Mouse (Mus musculus) bone marrow macrophage, adult 2 months (primary cell): ENCODE results near the gene Gm21974. TPM values are rescaled to one million over a fixed set of nuclear protein-coding genes. Genes with fewer than 3 reads are reported as not detected.
"Not testable (repeated sequence)": the region's sequence is repeated elsewhere in the genome, so short reads cannot be mapped to it uniquely, and the experiment has no call there.

ENCODE experiments used
- H3K27ac ChIP-seq: 2 replicates; pipeline ENCODE4 v1.5.1; 2012; ENCODE audit warnings: low read depth, low read length; ENCODE audit not compliant: insufficient read depth
- H3K4me1 ChIP-seq: 2 replicates; pipeline ENCODE4 v1.6.1; 2012; ENCODE audit warnings: low read length; ENCODE audit not compliant: control insufficient read depth, insufficient read depth
- H3K4me3 ChIP-seq: 2 replicates; pipeline ENCODE4 v1.5.1; 2012; ENCODE audit warnings: mild to moderate bottlenecking, low read length, moderate library complexity; ENCODE audit not compliant: insufficient read depth
- CTCF ChIP-seq: IDR thresholded peaks from 2 replicates; pipeline ENCODE4 v1.5.1; 2012; ENCODE audit warnings: low read depth, mild to moderate bottlenecking, low read length, moderate library complexity
- POLR2A ChIP-seq: IDR thresholded peaks from 2 replicates; pipeline ENCODE4 v1.6.1; 2012; ENCODE audit warnings: mild to moderate bottlenecking, low read depth, low read length, borderline replicate concordance
- polyA plus RNA-seq: library from polyadenylated mRNA; stranded (reverse); fragments of >200 nt; gene quantifications from 2 replicates; pipeline ENCODE4 v1.2.4, GENCODE M21; 2012; ENCODE audit not compliant: missing spikeins, insufficient read depth, insufficient read length

Gene Gm21974
- polyA plus RNA-seq, 1 experiment: not detected

DNA sequence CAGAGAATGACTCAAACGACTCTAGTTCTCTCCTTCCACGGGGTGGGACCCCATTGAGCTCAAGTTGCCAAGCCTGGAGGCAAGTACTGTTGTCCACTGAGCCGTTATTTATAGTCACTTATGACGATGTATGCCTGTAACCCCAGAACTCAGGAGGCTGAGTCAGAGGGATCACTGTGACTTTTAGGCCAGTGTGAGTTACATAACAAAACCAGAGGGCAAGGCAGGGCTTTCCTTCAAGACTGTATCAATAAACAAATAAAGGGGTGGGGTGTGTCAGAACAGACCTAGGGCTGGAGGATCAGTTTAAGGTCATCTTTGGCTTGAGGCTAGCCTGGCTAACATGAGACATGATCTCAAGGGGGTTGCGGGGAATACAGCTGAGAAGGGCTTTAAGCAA lies 44.3 kb downstream of the Gm21974 start:
- H3K27ac ChIP-seq: peak overlapping the region; percentile 92
- TF ChIP-seq CTCF: no peak
- TF ChIP-seq POLR2A: no peak
- H3K4me1 ChIP-seq: peaks cover 34% of the 10 kb centered on the region
- H3K4me3 ChIP-seq: peak overlapping the region; percentile 44

DNA sequence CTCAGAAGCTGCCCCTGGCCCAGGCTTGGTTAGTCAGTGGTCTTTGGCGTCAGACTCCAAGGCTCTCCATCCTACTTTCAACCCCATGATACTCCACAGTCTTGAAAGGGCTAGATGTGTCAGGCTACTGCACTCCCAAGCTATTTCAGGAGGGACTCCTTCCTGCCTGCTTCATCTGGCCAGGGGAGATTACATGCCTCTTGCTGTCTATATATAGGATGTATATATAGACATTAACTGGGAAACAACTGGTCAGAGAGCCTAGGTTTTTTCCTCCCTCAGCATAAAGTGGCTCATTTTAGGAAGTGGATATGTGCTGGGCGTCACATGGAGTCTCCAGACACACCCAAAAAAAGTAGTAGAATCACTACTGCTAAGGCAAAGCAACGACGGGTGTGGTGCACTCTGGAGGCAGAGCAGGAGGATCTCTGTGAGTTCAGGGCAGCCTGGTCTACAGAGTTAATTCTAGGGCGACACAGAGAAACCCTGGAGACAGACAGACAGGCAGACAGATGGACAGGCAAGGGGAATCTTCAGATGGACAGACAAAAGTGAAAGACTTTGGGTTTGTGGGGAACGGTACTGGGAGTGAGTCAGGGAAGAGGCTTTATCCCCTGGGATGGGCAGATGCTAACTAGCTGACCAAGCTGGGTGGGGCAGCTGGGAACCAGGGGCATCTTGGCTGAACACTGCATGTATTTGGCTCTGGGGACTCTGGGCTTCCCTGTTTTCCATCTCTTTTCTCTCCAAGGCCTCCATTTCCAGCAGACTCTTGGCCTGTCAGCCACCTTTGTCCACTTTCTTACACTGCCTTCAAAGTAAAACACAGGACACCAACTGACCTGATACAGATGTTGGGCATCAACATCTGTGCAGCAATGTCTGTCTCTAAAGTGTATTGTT lies 45.0 kb downstream of the Gm21974 start:
- Histone ChIP-seq H3K27ac (peak overlapping the region; percentile 92), H3K4me3 (peak overlapping the region; percentile 44), H3K4me1 (peaks cover 34% of the 10 kb centered on the region)
- TF ChIP-seq CTCF (no peak), POLR2A (peak; percentile 21; the same call in 1 of the 2 replicates)

DNA sequence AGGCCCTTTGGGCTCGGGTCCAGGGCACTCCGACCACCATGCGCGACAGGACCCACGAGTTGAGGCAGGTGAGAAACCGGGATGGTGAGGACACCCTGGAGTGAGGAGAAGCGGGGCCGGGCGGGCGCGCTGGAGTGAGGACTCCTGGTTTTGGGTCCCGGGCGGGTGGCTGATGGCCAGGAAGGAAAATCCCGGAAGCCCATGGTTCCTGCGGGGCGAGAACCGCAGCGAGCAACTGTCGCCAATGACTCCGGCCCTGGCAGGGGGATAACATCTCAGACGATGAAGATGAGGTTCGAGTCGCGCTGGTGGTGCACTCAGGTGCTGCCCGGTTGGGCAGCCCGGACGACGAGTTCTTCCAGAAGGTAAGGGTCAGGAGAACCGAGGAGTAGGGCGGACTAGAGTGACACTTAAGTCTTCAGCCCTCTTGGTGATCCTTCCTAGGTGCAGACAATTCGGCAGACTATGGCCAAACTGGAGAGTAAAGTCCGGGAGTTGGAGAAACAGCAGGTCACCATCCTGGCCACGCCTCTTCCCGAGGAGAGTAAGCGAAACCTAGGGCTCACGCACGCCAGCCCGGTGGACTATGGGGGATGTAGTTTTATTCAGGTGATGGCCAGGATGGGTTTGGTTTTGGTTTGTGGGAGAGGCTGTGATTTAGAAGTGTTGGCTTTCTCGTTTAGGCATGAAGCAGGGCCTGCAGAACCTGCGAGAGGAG lies 53.1 kb downstream of the Gm21974 start:
- Histone ChIP-seq H3K4me3 (peak overlapping the region; percentile 99), H3K27ac (peak overlapping the region; percentile 98), H3K4me1 (peaks cover 10% of the 10 kb centered on the region)
- no peak for TF ChIP-seq POLR2A
- TF ChIP-seq CTCF: no peak

DNA sequence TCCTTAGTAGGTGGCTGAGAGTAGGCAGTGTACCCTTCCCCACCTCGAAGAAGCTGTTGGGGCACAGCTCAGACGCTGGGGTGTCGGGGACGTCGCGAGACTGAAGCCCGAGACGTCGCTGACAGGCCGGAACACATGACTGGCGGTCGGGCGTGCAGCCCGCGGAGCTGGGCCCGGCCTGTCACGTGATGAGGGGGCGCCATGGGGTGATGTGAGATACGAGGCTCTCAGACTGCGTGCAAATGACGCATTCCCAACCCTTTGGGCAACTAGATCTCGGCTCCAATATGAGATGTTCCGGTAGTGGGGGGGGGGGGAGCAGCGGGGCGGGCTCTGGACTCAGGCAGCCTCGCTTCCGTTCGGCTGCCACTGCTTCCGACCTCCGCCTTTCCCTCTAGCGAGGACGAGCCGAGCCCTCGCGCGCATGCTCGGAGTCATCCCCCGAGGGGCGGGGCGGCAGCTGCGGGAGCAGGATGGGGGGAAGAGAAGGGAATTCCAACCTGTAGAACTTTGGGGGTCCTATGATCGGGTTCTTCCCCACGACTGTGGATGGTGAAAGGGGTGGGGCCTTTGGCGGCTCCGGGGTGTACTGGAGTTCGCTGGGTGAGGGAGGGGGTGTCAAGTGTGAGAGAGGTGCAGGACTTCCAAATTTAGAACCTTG lies 53.8 kb downstream of the Gm21974 start:
- no peak for TF ChIP-seq CTCF
- TF ChIP-seq POLR2A: no peak
- peaks cover 10% of the 10 kb centered on the region for H3K4me1 ChIP-seq
- H3K4me3 ChIP-seq: peak overlapping the region; percentile 99
- peak overlapping the region; percentile 98 for H3K27ac ChIP-seq

DNA sequence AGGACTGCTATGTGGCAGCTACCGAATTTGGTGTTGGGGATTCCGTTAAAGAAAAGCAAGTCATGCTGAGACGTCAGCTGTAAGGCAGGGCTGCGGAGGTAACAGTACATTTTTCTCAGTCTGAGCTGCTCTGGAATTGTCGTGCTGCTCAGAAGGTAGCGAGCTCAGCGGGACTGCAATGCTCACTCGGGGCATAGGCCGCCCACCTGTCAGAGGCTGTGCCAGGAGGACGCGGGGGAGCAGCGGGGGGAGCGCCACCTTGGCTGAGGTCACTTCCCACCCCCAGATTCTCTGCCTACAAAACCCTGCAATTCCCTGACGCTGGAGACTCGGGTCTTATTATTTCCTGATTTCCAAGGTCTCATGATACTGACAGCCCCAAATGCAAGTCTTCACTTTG lies 54.4 kb downstream of the Gm21974 start:
- Histone ChIP-seq H3K4me3 (peak overlapping the region; percentile 69), H3K4me1 (peaks cover 10% of the 10 kb centered on the region), H3K27ac (peak overlapping the region; percentile 98)
- TF ChIP-seq CTCF: no peak
- no peak for TF ChIP-seq POLR2A

DNA sequence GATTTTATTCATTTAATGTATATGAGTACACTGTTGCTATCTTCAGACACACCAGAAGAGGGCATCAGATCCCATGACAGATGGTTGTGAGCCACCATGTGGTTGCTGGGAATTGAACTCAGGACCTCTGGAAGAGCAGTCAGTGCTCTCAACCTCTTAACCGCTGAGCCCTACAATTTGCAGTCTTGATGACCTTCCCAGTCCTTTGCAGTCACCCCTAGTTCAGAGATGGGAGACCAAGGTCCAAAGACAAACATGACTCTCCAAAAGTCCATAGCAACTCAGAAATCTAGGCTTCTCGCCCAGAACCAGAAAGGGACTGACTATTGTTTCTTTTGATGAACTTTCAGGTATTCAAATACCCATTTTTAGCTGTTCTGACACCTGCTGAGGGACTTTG lies 55.2 kb downstream of the Gm21974 start:
- H3K4me3 ChIP-seq: not testable (repeated sequence)
- Histone ChIP-seq H3K4me1 (peaks cover 10% of the 10 kb centered on the region), H3K27ac (peak overlapping the region; percentile 98; the same call in 1 of the 2 replicates)

DNA sequence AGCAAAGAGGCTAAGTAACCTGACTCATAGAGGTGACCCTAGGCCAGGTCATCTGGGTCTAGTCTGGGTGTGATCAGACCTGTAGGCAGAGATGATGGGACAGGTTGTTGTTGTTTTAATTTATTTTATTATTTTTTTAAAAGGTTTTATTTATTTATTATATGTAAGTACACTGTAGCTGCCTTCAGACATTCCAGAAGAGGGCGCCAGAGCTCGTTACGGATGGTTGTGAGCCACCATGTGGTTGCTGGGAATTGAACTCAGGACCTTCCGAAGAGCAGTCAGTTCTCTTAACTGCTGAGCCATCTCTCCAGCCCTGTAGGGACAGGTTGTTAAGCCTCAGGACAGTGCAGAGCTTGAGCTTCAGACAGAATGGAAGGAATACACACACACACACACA lies 57.4 kb downstream of the Gm21974 start:
- H3K4me1 ChIP-seq, H3K27ac ChIP-seq, H3K4me3 ChIP-seq: not testable (repeated sequence)

DNA sequence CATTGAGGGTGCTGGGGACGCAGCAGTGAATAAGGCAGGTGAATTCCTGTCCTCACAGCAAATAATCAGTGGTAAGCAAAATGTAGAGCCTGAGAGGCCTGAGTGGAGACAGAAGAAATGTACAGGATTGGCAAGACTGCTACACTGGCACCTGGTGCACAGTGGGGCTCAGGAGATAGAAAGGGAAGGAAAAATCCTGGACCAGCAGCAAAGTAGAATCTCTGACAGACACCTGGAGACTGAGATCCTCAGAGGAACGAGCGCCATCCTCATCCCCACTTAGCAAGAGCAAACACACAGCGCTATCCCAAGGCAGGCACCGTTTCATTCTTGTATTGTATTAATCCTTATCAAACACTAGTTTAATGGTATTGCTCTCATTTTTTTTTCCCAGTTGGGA lies 57.8 kb downstream of the Gm21974 start:
- H3K4me3 ChIP-seq: no peak overlapping the region
- peaks cover 4% of the 10 kb centered on the region; the same call in 1 of the 2 replicates for H3K4me1 ChIP-seq
- TF ChIP-seq POLR2A (no peak), CTCF (no peak)
- H3K27ac ChIP-seq: no peak overlapping the region

Other genes starting within 250 kb of the Gm21974 start
- gene Bcl7c, start 186.5 kb downstream of the Gm21974 start, polyA plus RNA-seq: 30.4 and 40.0 TPM in 2 replicates
- gene Ctf1, start 182.7 kb downstream of the Gm21974 start, polyA plus RNA-seq: not detected in 2 replicates
- not detected in 2 replicates for gene Ctf2, start 163.3 kb downstream of the Gm21974 start, polyA plus RNA-seq
- 11.9 and 16.5 TPM in 2 replicates for gene Fbxl19, start 150.9 kb downstream of the Gm21974 start, polyA plus RNA-seq
- gene Orai3, start 125.6 kb downstream of the Gm21974 start, polyA plus RNA-seq: 44.2 and 45.8 TPM in 2 replicates
- gene Setd1a, start 118.8 kb downstream of the Gm21974 start, polyA plus RNA-seq: 28.2 and 30.1 TPM in 2 replicates
- not detected in 2 replicates for gene Gm49388, start 109.8 kb downstream of the Gm21974 start, polyA plus RNA-seq
- 43.4 and 47.9 TPM in 2 replicates for gene Hsd3b7, start 94.8 kb downstream of the Gm21974 start, polyA plus RNA-seq
- 152 and 168 TPM in 2 replicates for gene Stx4a, start 71.2 kb downstream of the Gm21974 start, polyA plus RNA-seq
- gene Stx1b, start 70.9 kb downstream of the Gm21974 start, polyA plus RNA-seq: not detected in 2 replicates
- gene Zfp646, start 19.2 kb downstream of the Gm21974 start, polyA plus RNA-seq: 14.7 and 16.7 TPM in 2 replicates
- 8.0 and 9.8 TPM in 2 replicates for gene Zfp668, start 18.6 kb downstream of the Gm21974 start, polyA plus RNA-seq
- 0.86 and 1.0 TPM in 2 replicates for gene Prss53, start 4.5 kb downstream of the Gm21974 start, polyA plus RNA-seq
- gene Vkorc1, start 163 bp upstream of the Gm21974 start, polyA plus RNA-seq: 93.3 and 116 TPM in 2 replicates
- gene Bckdk, start 8.6 kb upstream of the Gm21974 start, polyA plus RNA-seq: 50.9 and 73.8 TPM in 2 replicates
- gene Kat8, start 17.1 kb upstream of the Gm21974 start, polyA plus RNA-seq: 23.7 and 29.1 TPM in 2 replicates
- gene Prss8, start 34.6 kb upstream of the Gm21974 start, polyA plus RNA-seq: not detected in 2 replicates
- 1.7 and 2.6 TPM in 2 replicates for gene Prss36, start 51.3 kb upstream of the Gm21974 start, polyA plus RNA-seq
- 318 and 323 TPM in 2 replicates for gene Fus, start 72.0 kb upstream of the Gm21974 start, polyA plus RNA-seq
- 126 and 140 TPM in 2 replicates for gene Pycard, start 98.4 kb upstream of the Gm21974 start, polyA plus RNA-seq
- gene Trim72, start 108.5 kb upstream of the Gm21974 start, polyA plus RNA-seq: not detected in 2 replicates
- gene Itgam, start 167.2 kb upstream of the Gm21974 start, polyA plus RNA-seq: 515 and 564 TPM in 2 replicates
- 1.7 and 11.3 TPM in 2 replicates for gene Gm49368, start 167.2 kb upstream of the Gm21974 start, polyA plus RNA-seq
- gene Itgax, start 234.1 kb upstream of the Gm21974 start, polyA plus RNA-seq: 5.8 and 7.0 TPM in 2 replicates